Mouse (Mus musculus) lung, postnatal 14 days (tissue): ENCODE measurements around the gene Ddi1.
"Not testable (repeated sequence)": the region's sequence is repeated elsewhere in the genome, so short reads cannot be mapped to it uniquely, and the experiment has no call there.

ENCODE experiments used
- DNase-seq: peaks from one replicate; pipeline ENCODE4 v3.0.0; 2021

The Ddi1 gene

DNA sequence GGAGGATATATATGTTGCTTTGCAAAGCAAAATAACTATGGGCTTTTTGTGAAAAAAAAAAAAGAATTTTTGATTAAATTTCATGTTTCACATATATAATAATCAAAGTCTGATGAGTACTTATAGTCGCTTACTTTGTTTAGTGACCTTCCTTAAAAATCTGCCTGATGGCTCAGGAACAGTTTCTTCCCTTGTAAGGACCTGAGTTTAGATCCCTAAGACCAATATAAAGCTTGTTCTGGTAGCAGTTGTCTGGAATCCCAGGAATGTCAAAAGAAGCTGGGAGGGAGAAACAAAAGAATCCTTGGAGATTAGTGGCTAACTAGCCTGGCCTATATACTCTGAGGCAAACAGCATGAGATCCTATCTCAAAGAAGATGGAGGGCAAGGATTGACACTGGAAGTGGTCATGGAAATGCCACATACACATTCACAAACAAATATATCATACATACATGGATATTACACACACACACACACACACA, at the start of gene Ddi1:
TSS of gene Ddi1 (minus strand) at position 51 of the 485 bp plus-strand sequence.
- no peak for DNase-seq

- no peak for DNase-seq
These were observed 47.5 kb upstream of the Ddi1 start for GRCm38 (mm10) chr9:6317114-6317513.

GRCm38 (mm10) chr9:6305847-6306246, 36.2 kb upstream of the Ddi1 start:
- no peak for DNase-seq

DNA sequence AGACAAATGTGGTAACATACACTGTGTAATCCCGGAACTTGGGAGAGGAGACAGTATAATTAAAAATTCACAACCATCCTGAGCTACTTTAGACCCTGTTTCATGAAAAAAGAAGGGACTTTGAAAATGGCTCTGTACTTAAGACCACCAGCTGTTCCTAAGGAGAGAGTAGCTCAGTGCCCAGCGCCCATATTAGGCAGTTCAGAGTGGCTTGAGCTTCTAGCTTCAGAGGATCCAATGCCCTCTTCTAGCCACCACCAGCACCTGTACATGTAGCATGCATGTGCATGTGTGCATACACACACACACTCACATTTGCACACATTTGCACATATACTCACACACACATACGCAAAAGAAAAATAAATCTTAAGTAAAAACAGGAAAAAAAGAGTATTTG, 34.9 kb upstream of the Ddi1 start:
- no peak for DNase-seq

GRCm38 (mm10) chr9:6302050-6302449, 32.4 kb upstream of the Ddi1 start:
- DNase-seq, result no peak

DNA sequence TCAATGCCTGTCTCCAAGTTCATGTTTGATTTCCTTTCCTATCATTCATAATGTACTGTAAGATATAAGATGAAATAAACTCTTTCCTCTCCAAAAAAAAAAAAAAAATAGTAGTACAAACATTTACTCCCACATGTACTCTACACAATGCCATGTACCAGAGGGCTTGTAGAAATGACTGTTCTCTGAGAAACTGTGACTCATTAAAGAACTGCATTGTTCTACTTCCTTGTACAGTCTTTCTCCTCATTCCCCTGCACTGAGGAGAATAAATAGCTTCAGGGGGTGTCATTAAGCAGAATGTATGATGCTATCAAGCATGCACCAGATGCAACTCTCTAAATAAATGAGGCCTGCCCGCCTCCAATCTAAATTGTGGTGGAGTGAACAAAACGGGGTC, 28.9 kb upstream of the Ddi1 start:
- no peak for DNase-seq

DNA sequence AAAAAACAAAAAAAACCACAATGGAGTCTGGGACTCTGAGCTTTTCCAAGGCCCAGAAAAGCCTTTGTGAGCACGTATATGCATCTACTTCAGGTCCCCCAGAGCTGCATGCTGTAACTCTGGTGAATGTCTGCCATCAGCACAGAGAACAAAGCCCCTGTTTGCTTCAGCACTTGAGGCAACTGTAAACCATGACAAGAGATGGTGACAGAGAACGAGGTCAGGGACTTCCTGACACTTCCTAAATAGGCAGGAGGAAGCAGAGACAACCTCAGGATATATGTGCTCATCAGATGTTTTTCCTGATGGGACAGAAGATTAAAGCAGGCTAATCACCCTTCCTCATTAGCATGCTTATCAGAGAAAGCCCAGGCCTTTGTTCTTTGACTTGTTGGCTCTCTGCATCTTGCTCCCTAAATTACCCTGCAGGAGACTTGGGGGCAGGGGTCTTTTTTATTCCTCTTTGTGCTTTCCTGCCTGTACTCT, 19.6 kb upstream of the Ddi1 start:
- no peak for DNase-seq

DNA sequence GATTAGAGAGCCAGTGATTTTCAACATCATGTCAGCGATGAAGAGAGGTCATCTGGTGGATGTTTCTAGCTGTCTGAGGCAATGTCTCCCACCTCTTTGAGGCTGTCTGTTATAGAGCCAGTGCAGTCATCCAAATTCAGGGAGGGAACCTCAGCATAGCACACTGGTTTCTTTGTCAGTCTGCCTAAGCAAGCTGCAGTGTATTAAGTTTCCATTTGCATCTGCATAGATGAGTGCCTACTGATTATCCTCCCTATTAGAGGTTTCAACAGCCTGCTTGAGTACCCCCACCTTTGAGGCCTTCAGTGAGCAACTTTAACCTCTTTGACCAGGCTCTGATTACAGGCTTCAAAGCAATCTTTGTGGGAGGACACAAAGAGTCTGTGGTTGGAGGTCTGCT, 17.1 kb upstream of the Ddi1 start:
- DNase-seq, result no peak

DNA sequence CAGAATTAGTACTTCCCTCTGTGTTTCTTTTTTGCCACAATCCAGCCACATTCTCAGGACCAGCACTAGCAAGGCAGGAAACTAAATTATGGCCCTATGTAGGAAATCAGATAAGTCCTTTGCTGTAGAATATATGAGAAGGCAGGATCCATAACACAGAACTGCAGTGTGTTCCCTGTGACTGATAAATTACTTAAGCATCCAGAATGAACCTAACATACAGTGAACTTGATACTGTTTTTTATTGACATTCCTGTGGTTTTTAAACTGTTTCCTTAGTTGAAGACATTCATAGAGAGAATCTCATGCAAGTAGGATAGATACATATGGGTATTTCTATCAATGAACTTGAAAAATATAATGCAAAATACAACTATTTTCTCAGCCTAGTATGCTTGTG, 7.9 kb upstream of the Ddi1 start:
- no peak for DNase-seq

GRCm38 (mm10) chr9:6276395-6276794, 6.7 kb upstream of the Ddi1 start:
- DNase-seq, result no peak

DNA sequence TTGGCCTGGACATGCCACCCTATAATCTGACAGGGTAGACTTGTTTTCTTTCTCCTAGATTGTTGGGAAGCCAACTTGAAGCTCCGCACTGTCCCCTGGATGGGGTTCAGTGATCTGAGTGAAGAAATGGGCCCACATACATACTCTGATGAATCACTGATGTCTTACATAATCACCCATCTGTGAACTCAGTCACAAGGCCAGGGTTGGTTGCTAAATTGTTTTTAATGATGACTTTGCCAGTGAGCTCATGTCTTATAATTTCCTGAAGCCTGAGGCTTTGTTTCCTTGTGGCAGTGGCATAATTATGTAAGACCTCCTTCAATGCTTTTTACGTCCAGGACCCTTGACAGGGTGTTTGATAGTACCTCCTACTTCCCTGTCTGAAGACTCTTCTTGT, 4.8 kb downstream of the Ddi1 start:
- no peak for DNase-seq

DNA sequence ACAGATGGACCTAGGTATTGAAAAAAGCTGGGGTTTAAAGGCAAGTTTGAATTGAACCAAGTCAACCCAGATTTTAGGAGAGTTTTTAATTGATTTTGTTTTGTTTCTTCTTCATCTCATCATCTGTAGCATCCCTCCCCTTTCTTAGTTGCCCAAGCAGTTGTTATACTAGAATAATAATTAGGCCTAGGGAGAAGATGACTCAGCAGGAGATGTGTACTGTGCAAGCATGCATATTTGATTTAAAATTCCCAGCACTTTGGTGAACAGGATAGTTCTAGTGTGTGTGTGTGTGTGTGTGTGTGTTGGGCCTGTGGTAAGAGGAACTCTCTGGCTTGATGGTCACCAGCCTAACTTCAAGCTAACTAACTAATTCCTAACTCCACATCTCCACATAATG, 12.6 kb downstream of the Ddi1 start:
- DNase-seq, result no peak

DNA sequence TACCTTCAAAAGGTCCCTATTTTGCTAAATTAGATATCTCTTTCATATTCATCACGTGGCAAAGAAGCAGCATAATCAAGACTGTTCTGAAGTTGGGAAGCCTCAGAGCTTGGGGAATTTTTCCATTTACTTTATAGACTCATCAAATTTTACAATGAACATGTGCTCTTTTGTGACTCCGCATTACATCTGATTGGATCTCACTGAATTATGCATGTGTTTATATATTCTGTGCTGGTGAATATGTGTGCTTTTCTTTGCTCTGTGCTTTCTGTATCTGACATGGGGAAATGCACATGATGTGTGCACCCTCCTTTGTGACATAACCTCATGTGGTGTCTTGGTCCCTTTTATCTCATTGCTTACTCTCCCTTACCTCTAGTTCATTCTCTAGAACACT, 17.7 kb downstream of the Ddi1 start:
- no peak for DNase-seq

GRCm38 (mm10) chr9:6250320-6250719, 19.3 kb downstream of the Ddi1 start:
- DNase-seq, result no peak

DNA sequence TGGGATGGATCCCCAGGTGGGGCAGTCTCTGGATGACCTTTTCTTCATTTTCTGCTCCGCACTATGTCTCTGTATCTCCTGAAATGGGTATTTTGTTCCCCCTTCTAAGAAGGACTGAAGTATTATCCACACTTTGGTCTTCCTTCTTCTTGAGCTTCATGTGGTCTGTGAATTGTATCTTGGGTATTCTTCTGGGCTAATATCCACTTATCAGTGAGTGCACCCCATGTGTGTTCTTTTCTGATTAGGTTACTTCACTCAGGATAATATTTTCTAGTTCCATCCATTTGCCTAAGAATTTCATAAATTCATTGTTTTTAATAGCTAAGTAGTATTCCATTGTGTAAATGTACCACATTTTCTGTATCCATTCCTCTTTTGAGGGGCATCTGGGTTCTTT, 33.7 kb downstream of the Ddi1 start:
- DNase-seq, result not testable (repeated sequence)

- no peak for DNase-seq
These were observed 52.1 kb downstream of the Ddi1 start for GRCm38 (mm10) chr9:6217505-6217904.

DNA sequence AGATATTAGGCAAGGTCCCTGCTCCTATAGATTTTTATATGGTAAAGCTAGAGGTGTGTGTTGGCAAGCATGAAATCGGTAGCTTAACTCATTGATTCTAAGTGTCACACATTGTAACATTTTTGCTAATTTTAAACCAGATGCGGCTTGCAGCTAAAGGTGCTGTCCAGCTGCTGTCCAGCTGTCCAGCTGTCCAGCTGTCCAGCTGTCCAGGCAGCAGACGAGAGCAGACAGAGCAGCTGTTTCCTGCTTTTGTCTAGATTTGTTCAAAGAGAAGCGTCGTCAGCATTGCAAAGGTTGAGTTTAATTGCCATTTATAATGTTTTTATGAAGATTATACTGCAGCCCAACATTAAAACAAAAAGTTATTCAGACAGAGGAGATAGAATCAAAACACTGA, 56.8 kb downstream of the Ddi1 start:
- DNase-seq, result no peak
